Comparison of ENCODE assay signal across 14 mouse cellular contexts in genomic region chr5:88790675-88791074, GRCm38 (mm10).
"Had no signal": no experiment of that assay in that cellular context is flagged by ENCODE, and none has a peak within 500 bp of the region (broad histone marks: within the 10 kb centered on the region; RNA-seq: fewer than 3 reads in every experiment).

No protein-coding gene starts in this region.

- H3K27me3 ChIP-seq: kidney, embryonic 15.5 days; liver, embryonic 15.5 days; midbrain, embryonic 15.5 days; neural tube, embryonic 13.5 days had no signal

- H3K4me1 ChIP-seq: kidney, embryonic 15.5 days; limb, embryonic 10.5 days; midbrain, embryonic 15.5 days; neural tube, embryonic 13.5 days had no signal

- H3K9ac ChIP-seq: kidney, embryonic 15.5 days; liver, embryonic 15.5 days; midbrain, embryonic 15.5 days; neural tube, embryonic 13.5 days had no signal

- H3K9me3 ChIP-seq: kidney, embryonic 15.5 days; limb, embryonic 10.5 days; liver, embryonic 15.5 days; megakaryocyte, embryonic 14.5 days; midbrain, embryonic 15.5 days; neural tube, embryonic 13.5 days had no signal

- H3K4me2 ChIP-seq: kidney, embryonic 15.5 days; liver, embryonic 11.5 days; liver, embryonic 15.5 days; midbrain, embryonic 11.5 days; midbrain, embryonic 15.5 days; neural tube, embryonic 13.5 days had no signal

- DNase-seq: kidney, adult 2 months; kidney, postnatal 14 days; layer of hippocampus, adult 9-11 months; lung, adult 2 months; right cerebral cortex, postnatal 14 days; thymus, postnatal 4 days had no signal

- H3K27ac ChIP-seq: kidney, embryonic 15.5 days; liver, embryonic 15.5 days; midbrain, embryonic 15.5 days; neural tube, embryonic 13.5 days had no signal

- H3K4me3 ChIP-seq: kidney, embryonic 15.5 days; limb, embryonic 10.5 days; liver, embryonic 15.5 days; megakaryocyte, embryonic 14.5 days; midbrain, embryonic 15.5 days; neural tube, embryonic 13.5 days had no signal

- H3K36me3 ChIP-seq: midbrain, embryonic 15.5 days had no signal
